Mouse (Mus musculus): ENCODE measurements at regions not wholly inside any gene's neighbourhood (a gene's known extent, or its start where the extent isn't known, plus 50 kb on each side); places are given as distances from the start of the nearest gene placed in this dataset.

GRCm38 (mm10) chr13:37468304-37469178, 123.5 kb downstream of the Ly86 start:
- DNase-seq, result peak; percentile 67
- Histone ChIP-seq H3K4me1 (ENCODE audit: control insufficient read depth, insufficient read depth, low read length) (peaks cover 21% of the 10 kb centered on the region), H3K4me3 (replicated peaks; ENCODE audit: extremely low read depth, low read depth, low read length) (no peak overlapping the region)
- 49% methylated on average over 17 of the region's 17 CpGs for WGBS
- TF ChIP-seq POLR2A (IDR thresholded peaks at IDR 0.05; ENCODE audit: borderline replicate concordance, extremely low read depth, low read depth, low read length) (no peak), CTCF (IDR thresholded peaks at IDR 0.05; ENCODE audit: insufficient read depth, low read length) (no peak)

GRCm38 (mm10) chr13:37470230-37470907, 125.4 kb downstream of the Ly86 start:
- DNase-seq, result peak; percentile 16
- no peak overlapping the region for H3K4me3 ChIP-seq (replicated peaks; ENCODE audit: extremely low read depth, low read depth, low read length)
- TF ChIP-seq POLR2A (IDR thresholded peaks at IDR 0.05; ENCODE audit: borderline replicate concordance, extremely low read depth, low read depth, low read length) (no peak), CTCF (IDR thresholded peaks at IDR 0.05; ENCODE audit: insufficient read depth, low read length) (no peak)
- WGBS, result 38% methylated on average over 11 of the region's 11 CpGs
- H3K4me1 ChIP-seq (ENCODE audit: control insufficient read depth, insufficient read depth, low read length), result peaks cover 21% of the 10 kb centered on the region

- no peak overlapping the region for H3K4me3 ChIP-seq (replicated peaks; ENCODE audit: extremely low read depth, low read depth, low read length)
- DNase-seq, result no peak
- H3K4me1 ChIP-seq (ENCODE audit: control insufficient read depth, insufficient read depth, low read length), result peaks cover 34% of the 10 kb centered on the region
- TF ChIP-seq CTCF (IDR thresholded peaks at IDR 0.05; ENCODE audit: insufficient read depth, low read length) (no peak), POLR2A (IDR thresholded peaks at IDR 0.05; ENCODE audit: borderline replicate concordance, extremely low read depth, low read depth, low read length) (peak; percentile 33; the same call in 1 of the 2 replicates)
- 58% methylated on average over 1 of the region's 1 CpGs for WGBS
Observed at GRCm38 (mm10) chr13:37473359-37473758, 128.4 kb downstream of the Ly86 start.

GRCm38 (mm10) chr13:37475804-37476203, 130.8 kb downstream of the Ly86 start:
- 33% methylated on average over 3 of the region's 3 CpGs for WGBS
- TF ChIP-seq CTCF (IDR thresholded peaks at IDR 0.05; ENCODE audit: insufficient read depth, low read length) (no peak), POLR2A (IDR thresholded peaks at IDR 0.05; ENCODE audit: borderline replicate concordance, extremely low read depth, low read depth, low read length) (no peak)
- Histone ChIP-seq H3K4me3 (replicated peaks; ENCODE audit: extremely low read depth, low read depth, low read length) (no peak overlapping the region), H3K4me1 (ENCODE audit: control insufficient read depth, insufficient read depth, low read length) (peaks cover 19% of the 10 kb centered on the region)
- DNase-seq, result no peak

GRCm38 (mm10) chr13:37476256-37477053, 131.4 kb downstream of the Ly86 start:
- TF ChIP-seq CTCF (IDR thresholded peaks at IDR 0.05; ENCODE audit: insufficient read depth, low read length), result no peak
- TF ChIP-seq POLR2A (IDR thresholded peaks at IDR 0.05; ENCODE audit: borderline replicate concordance, extremely low read depth, low read depth, low read length), result peak; percentile 47; the same call in 1 of the 2 replicates
- no peak for DNase-seq
- no peak overlapping the region for H3K4me3 ChIP-seq (replicated peaks; ENCODE audit: extremely low read depth, low read depth, low read length)
- peaks cover 23% of the 10 kb centered on the region for H3K4me1 ChIP-seq (ENCODE audit: control insufficient read depth, insufficient read depth, low read length)
- WGBS, result 30% methylated on average over 13 of the region's 13 CpGs

GRCm38 (mm10) chr13:37477342-37477741, 132.3 kb downstream of the Ly86 start:
- Histone ChIP-seq H3K4me1 (ENCODE audit: control insufficient read depth, insufficient read depth, low read length) (peaks cover 31% of the 10 kb centered on the region), H3K4me3 (replicated peaks; ENCODE audit: extremely low read depth, low read depth, low read length) (no peak overlapping the region)
- DNase-seq, result peak; percentile 29
- WGBS, result 25% methylated on average over 6 of the region's 6 CpGs
- TF ChIP-seq POLR2A (IDR thresholded peaks at IDR 0.05; ENCODE audit: borderline replicate concordance, extremely low read depth, low read depth, low read length) (no peak), CTCF (IDR thresholded peaks at IDR 0.05; ENCODE audit: insufficient read depth, low read length) (no peak)

- peak; percentile 60 for DNase-seq
Observed at GRCm38 (mm10) chr13:37477749-37478548, 132.9 kb downstream of the Ly86 start.

GRCm38 (mm10) chr13:37479182-37479691, 134.2 kb downstream of the Ly86 start:
- Histone ChIP-seq H3K4me1 (ENCODE audit: control insufficient read depth, insufficient read depth, low read length) (peaks cover 37% of the 10 kb centered on the region), H3K4me3 (replicated peaks; ENCODE audit: extremely low read depth, low read depth, low read length) (no peak overlapping the region)
- TF ChIP-seq CTCF (IDR thresholded peaks at IDR 0.05; ENCODE audit: insufficient read depth, low read length) (no peak), POLR2A (IDR thresholded peaks at IDR 0.05; ENCODE audit: borderline replicate concordance, extremely low read depth, low read depth, low read length) (no peak)
- 71% methylated on average over 7 of the region's 7 CpGs for WGBS
- DNase-seq, result no peak

More at GRCm38 (mm10) chr13:37477749-37478548, 132.9 kb downstream of the Ly86 start:
- H3K4me3 ChIP-seq (replicated peaks; ENCODE audit: extremely low read depth, low read depth, low read length), result peak overlapping the region; percentile 54
- WGBS, result 4% methylated on average over 15 of the region's 15 CpGs
- TF ChIP-seq POLR2A (IDR thresholded peaks at IDR 0.05; ENCODE audit: borderline replicate concordance, extremely low read depth, low read depth, low read length) (peak; percentile 87; the same call in 1 of the 2 replicates), CTCF (IDR thresholded peaks at IDR 0.05; ENCODE audit: insufficient read depth, low read length) (no peak)
- H3K4me1 ChIP-seq (ENCODE audit: control insufficient read depth, insufficient read depth, low read length), result peaks cover 32% of the 10 kb centered on the region

Data from lung, adult 2 months (tissue).